Mouse (Mus musculus) myocyte (in vitro differentiated cells): ENCODE data around the gene Pam.

Experiments
- E2F4 ChIP-seq: IDR thresholded peaks from one replicate; pipeline ENCODE4 v1.6.1; 2011; ENCODE audit warnings: mild to moderate bottlenecking, control low read depth, moderate library complexity; ENCODE audit not compliant: insufficient read depth
- MYOD1 ChIP-seq, 3 experiments: IDR thresholded peaks; one replicate each; pipeline ENCODE4 v1.6.1; 2011; ENCODE audit warnings: control low read depth in 2 of 3, low read depth in 2 of 3, mild to moderate bottlenecking in 2 of 3, moderate library complexity in 1 of 3; ENCODE audit not compliant: insufficient read length in 2 of 3, control insufficient read depth in 1 of 3
- POLR2A ChIP-seq: IDR thresholded peaks from one replicate; pipeline ENCODE4 v1.6.1; 2011; ENCODE audit warnings: low read depth, mild to moderate bottlenecking, control low read depth, moderate library complexity; ENCODE audit not compliant: insufficient read length
- POLR2AphosphoS2 ChIP-seq: IDR thresholded peaks from one replicate; pipeline ENCODE4 v1.6.1; 2011; ENCODE audit warnings: low read depth, control low read depth; ENCODE audit not compliant: insufficient read length
- REST ChIP-seq: IDR thresholded peaks from one replicate; pipeline ENCODE4 v1.6.1; 2011; ENCODE audit warnings: mild to moderate bottlenecking, control low read depth, moderate library complexity; ENCODE audit not compliant: insufficient read depth, insufficient read length
- SRF ChIP-seq: IDR thresholded peaks from one replicate; pipeline ENCODE4 v1.6.1; 2011; ENCODE audit warnings: low read depth; ENCODE audit not compliant: control insufficient read depth, insufficient read length
- TCF12 ChIP-seq: IDR thresholded peaks from one replicate; pipeline ENCODE4 v1.6.1; 2011; ENCODE audit warnings: mild to moderate bottlenecking, control low read depth; ENCODE audit not compliant: poor library complexity, insufficient read depth, severe bottlenecking
- USF1 ChIP-seq: IDR thresholded peaks from one replicate; pipeline ENCODE4 v1.6.1; 2011; ENCODE audit warnings: low read depth, mild to moderate bottlenecking, control low read depth, moderate library complexity

DNA sequence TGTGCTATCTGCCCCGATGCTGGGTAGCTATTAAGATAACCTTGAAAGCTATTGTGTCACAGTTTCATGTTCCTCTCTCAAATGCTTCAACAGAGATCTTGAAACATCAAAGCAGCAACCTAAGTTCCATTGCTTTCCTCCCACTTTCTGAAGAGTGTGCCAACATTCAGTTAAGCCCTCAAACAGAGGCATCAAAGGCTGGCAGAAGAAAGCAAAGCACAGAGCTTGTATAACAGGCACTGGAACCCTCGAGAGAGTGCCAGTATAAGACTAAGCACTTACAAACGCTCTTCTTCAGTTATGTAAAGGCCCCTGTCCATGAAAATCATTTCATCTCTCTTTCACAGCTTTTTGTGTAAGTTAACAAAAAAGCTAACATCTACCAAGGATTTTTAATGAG lies 241.2 kb downstream of the Pam start:
- no peak for TF ChIP-seq TCF12
- TF ChIP-seq POLR2A = no peak
- no peak for TF ChIP-seq E2F4
- TF ChIP-seq USF1 = no peak
- TF ChIP-seq POLR2AphosphoS2 = no peak
- TF ChIP-seq MYOD1 (IDR thresholded peaks at IDR 0.05; ENCODE audit: control insufficient read depth in 1 of 3, insufficient read length in 2 of 3, low read depth in 2 of 3) = no peak
- no peak for TF ChIP-seq SRF
- TF ChIP-seq REST = no peak
